Mouse (Mus musculus) fat pad, adult 2 months (tissue): ENCODE results near the gene E130208F15Rik.
A peak's percentile ranks its signal among the peaks of the same experiment; 100 is the strongest.

Experiments
- DNase-seq: peaks from one replicate; pipeline ENCODE4 v3.0.0-alpha.2; 2011; ENCODE audit warnings: low read depth, low spot score; ENCODE audit errors: extremely low read depth

The E130208F15Rik gene

DNA sequence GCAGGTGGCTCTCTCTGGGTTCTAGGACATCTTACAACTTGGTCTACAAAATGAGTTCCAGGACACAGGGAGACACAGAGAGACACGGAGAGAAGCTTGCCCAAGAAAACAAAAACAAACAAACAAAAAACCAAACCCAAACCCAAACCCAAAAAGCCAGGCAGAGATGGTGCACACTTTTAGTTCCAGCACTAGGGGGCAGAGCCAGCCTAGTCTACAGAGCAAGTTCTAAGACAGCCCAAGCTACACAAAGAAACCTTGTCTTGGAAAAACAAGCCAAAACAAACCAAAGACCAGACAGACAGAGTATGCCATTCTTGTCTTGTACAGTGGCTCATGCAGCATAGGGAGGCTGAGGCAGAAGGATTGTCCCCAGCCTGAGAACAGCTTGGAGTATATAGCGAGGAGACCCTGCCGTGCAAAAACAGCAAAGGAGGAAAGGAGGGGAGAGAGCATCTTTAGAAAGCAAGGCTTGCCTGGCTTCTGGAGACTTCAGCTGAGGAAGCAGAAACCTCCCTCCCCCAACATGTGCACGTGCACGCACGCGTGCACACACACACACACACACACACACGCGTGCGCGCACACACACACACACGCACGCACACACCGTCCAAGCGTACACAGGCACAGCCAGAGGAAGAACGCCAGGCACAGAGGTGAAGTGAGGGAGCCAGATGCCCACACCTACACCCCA, 15.3 kb upstream of the E130208F15Rik start:
- no peak for DNase-seq

DNA sequence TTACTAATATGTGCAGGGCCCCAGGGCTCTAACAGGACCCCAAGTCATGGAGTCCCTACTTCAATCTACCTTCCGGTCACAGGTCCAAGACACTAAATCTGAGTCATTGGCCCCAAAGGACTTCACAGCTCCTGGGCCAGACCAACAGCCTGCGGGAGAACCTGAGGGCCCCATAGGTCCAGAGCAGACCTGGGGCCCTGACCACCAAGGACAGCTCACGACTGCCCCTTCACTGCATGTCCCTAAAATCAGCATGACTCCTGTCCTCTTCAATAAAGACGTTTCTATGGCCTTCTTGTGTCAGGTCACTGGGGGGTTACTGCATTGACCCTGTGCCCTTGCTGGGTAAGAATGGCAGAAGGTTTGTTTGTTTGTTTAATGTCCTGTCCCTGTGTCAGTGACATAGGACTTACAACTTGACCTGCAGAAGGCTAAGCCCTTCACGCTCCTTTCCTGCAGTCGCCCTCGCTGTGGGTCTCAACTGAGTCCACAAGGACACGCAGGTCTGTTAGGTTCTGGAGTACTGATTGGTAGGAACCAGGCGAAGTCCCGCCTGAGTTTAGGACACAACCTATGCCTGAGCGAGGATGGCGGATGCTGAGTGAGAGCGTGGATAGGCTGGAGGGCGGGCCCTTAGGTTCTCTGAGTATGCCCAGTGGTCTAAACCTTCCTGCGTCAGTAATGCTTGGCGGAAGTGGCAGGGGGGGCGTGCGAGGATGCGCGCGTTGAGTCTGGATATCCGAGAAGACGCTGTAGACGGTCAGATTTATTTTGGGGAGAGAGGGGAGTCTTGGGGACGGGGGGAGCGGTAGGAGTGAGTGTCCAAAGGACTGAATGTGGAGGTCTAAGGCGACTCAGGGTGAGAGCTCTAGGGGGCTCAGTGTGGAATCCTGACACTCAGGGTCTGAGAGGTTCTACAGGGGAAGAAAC, 13.2 kb upstream of the E130208F15Rik start, which contains the start of gene Alkbh6:
TSS of gene Alkbh6 (plus strand) at position 642 of the 930 bp plus-strand sequence.
- peak; percentile 69 for DNase-seq

DNA sequence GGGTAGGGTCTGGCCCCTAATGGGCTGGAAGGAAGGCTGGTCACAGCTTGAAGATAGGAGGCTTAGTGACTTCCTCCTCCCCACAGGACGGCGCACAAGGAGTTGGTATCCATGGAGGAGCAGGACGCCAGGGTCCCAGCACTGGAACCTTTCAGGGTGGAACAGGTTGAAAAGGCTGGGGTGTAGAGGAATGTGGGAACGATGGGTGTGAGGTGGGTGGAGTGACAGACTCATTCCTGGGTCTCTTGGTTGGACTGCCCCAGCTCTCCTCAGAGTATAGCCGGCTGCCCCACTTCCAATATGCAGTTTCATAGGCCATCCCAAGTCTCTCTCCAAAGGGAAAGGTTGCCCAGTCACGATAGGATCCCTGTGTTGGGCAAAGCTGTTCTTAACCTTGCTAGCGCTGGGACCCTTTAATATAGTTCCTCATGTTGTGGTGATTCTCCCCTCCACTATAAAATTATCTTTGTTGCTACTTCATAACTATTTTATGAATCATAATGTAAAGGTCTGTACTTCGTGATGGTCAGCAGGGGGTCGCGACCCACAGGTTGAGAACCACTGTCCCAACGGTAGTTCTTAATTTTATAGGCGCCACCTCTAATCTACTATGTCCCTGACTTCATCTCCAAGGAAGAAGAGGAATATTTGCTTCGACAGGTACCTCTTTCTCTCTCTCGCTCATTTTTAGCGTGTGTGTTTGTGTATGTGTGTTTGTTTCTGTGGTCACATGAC, 12.0 kb upstream of the E130208F15Rik start:
- DNase-seq = no peak

DNA sequence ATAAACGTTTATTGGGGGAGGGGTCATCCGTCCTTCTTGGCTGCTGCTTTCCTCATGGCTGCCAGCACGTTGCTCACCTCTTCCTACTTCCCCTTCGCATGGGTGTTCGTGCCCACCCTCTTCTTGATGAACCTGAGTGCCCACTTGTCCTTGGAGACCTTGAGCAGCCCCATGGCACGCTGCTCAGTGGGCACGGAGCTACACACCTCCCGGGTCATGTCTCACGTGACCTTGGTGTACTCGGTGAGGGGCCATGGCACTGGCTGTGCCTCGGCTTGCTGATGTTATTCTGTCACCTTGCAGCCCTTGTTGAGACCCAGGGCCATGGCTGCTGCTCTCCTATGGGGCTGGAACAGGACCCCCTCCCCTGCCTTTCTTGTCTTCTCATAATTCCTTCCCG, 11.4 kb upstream of the E130208F15Rik start:
- no peak for DNase-seq

DNA sequence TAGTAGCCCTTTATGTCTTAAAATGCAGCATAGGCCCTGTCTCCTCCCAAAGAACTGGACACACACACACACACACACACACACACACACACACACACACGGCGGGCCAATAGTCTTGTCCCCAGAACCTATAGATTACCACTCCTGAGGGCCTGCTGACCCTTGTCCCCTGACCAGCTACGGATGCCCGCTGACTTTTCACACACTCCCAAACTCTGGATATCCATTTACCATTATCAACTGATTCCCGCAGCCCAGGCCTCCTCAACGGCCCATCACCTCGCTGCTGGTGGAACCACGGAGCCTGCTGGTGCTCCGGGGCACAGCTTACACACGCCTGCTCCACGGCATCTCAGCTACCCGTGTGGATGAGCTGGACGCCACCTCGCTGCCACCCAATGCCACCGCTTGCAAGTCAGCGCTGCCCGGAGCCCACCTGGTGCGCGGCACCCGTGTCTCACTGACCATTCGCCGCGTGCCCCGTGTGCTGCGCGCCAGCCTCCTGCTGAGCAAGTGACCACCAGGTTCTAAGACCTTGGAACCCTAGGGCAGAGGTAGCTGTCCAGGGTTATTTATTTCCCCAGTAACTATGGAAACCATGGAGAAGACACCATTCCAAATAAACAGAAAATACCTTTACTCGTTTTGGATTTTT, 7.7 kb upstream of the E130208F15Rik start:
- no peak for DNase-seq

DNA sequence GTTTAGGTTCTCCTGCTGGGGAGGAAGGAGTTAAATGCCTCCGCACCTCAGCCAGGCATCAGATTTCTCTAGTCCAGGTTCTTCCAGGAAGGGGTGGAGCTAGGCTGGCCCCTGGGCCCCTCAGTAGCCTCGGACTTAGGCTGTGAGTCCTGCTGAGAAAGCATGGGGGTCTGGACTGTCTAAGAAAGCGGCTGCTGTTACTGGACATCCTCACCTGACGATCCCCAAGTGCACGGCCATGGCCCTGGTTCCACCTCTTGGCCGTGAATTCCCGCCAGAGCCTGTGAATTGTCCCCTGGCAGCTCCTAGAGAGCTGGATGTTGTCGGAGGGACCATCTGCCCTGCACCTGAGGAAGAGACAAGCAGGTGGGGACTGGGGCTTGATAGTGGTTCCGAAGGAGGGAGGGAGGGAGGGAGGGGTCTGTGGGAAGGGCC, 6.8 kb upstream of the E130208F15Rik start, which contains the start of gene Syne4:
TSS of gene Syne4 (plus strand) at position 87 of the 435 bp plus-strand sequence.
- no peak for DNase-seq

DNA sequence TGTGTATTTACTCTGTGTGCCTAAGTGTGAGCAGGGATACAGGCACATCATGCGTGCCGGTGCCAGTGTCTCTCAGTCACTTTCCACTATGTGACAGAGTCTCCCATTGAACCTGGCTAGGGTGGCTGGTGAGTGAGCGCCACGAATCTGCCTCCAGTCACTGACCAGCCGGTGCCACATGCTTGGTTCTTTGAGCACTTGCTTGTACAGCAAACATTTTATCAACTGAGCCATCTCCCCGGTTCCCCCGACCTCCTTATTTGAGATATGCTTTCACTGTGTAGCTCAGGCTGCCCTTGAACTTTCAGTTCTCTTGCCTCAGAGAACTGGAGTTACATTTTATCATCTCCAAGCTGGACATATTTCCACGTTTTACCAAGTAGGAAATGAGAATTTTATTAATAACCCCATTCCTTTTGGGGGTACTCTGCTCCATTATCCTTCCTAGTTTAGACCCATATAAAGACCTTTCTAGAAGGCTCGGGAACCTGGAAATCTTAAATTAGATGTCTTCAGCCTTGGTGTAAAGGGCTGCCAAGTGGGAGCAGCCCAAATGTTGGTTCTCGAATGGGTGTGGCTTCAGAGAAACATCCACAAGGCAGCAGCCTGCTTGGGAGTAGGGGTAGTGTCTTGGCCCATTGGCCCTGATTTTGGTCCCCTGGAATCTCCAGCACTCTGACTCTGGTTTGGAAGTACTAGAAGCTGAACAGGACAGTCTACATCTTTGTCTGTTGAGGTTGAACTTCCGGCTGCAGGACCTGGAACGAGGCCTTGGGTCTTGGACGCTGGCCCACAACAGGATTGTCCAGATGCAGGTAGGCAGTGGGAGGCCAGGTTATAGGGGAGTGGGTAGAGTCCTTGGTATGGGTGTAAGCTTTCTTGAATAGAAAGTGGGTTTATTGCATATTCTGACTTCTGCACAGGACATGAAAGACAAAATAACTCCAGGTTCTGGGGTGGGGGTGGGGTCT, 5.7 kb upstream of the E130208F15Rik start:
- DNase-seq = no peak

DNA sequence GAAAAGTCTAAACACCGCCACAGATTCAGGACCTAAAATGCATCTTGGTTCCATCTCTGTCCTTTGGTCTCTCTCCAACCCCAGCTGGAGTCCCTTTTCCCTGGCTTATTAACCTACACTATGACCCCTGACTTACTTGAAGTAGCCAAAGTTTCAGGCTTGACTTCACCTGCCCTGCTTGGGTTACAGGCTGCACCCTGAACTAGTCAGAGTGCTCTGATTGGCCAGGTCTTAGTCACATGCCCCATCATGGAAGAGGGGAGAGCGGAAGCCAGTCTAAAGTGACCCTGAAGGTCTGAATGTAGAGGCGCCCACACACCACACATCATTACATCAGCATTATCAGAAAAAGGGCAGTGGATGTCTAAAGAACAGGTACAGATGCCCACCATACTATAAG, 3.4 kb upstream of the E130208F15Rik start:
- no peak for DNase-seq

DNA sequence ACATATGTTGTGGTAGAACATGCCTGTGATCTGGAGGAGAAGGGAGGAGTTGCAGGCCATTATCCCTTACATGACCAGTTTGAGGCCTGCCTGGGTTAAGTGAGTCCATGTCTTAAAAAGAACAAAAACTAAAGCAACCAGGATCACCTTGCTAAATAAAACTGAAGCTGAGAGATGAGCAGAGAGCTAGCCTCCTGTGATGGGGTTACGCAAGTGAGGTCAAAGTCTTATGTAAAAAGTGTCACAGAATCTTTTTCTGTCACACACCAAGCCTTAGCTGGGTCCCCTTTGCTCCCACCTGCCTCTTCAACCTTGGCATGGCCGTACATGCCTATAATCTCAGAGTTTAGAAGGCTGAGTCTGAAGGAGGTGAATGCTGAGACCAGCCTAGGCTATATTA, 594 bp upstream of the E130208F15Rik start:
- DNase-seq = no peak

DNA sequence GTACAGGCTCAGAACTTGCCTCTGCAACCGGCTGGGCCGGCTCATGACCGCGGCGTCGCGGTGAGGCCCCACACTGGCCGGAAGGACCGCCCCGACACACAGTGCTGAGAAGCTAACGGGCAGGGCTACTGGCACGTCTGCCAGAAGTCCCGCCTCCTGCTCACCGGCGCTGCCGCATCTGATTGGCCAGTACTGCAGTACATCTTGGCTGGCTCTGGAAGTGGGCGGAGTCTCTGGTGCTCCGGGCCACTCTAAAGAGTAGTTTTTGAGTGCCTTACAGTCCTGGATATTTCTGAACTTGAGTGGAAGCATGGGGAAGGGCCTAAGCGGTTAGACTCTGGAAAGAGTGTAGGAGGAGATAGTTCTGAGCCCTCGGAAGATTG, 736 bp downstream of the E130208F15Rik start:
- DNase-seq = peak; percentile 84

DNA sequence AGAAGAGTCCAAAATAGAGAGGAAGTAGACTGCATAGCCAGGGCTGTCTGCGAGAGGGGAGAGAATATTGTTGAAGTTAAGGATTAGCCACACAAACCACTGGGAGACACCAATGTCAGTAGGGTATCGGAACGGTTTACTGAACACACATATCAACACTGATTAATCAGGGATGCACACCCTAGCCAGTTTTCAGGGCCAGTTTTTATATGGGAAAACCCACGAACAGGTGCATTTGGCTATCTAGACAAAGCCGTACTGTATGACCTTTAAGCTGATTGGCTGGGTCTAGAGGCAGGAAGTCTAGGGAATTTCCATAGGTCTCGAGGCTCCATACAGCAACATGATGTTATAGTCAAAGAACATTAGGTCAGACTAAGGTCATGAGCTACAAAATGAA, 1.3 kb downstream of the E130208F15Rik start:
- DNase-seq = no peak

DNA sequence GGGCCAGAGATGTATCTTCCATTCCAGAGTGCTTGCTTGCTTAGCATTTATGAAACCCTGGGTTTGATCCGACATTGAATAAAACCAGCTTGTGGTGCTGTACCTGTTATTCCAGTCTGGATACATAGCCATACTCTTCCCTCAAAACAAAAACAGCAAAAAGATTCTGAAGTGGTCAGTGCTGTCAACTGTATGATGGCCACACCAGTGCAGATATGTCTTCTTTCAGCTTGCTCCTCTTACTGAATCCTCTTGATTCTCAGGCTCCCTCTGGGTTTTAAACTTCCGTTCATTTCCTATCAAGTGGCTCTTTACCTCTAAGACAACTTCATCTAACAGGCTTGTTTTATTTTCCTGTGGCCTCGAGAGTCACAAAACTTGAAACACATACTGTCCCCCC, 2.3 kb downstream of the E130208F15Rik start, which contains the start of gene Sdhaf1:
TSS of gene Sdhaf1 (minus strand) at position 101 of the 400 bp plus-strand sequence.
- DNase-seq = no peak

DNA sequence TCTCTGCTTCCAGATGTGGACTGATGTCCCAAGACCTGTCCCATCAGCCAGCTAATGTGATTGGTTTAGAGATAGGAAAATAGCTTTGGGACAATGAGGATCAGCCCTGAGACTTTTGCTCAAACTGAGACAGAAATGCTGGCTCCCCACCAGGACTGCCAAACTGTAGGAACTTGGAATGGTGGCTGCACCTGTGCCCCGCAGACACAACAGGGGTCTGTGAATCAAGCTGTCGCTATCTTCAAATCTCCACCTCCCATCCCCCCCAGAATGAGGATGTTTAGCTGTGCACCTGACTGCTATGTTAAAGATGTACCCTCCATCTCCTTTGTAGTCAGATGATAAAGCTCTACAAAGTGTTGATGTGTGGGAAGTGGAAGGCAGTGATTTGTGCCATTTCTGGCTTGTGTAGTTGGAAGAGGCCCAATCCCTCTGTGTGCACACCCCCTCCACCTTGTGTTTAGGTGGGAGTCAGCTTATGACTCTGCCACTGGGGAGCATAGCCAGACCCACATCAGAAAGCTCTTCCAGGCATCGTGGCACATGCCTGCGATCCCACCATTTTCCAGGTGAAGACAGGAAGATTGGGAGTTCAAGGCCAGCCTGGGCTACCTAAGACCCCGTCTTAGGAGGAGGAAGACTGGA, 2.9 kb downstream of the E130208F15Rik start:
- DNase-seq = no peak

DNA sequence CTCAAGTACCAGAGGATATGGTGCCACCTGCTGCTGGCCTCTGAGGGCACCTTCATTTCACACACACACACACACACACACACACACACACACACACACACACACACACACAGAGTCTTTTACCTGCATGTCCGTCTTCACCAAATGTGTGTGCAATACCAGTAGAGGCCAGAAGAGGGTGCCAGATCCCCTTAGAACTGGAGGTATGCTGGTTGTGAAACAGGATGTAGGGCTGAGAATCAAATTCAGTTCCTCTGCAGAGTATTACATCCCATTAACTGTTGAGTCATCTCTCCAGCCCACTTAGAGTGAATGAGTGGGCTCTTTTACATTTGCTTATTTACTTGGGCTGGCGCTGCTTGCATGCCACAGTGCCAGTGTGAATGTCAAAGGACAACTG, 3.8 kb downstream of the E130208F15Rik start:
- DNase-seq = no peak

DNA sequence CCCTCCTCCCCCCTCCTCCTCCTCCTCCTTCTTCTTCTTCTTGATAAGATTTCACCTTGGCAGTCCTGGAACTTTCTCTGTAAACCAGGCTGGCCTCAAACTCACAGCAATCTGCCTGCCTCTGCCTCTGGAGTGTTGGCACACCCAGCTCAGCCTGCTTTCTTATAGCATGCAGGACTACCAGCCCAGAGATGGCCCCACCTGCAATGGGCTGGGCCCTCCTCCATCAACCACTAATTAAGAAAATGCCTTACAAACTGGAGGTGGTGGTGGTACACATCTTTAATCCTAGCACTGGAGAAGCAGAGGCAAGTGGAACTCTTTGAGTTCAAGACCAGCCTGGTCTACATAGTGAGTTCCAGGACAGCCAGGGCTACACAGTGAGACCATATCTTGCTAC, 4.9 kb downstream of the E130208F15Rik start:
- no peak for DNase-seq

DNA sequence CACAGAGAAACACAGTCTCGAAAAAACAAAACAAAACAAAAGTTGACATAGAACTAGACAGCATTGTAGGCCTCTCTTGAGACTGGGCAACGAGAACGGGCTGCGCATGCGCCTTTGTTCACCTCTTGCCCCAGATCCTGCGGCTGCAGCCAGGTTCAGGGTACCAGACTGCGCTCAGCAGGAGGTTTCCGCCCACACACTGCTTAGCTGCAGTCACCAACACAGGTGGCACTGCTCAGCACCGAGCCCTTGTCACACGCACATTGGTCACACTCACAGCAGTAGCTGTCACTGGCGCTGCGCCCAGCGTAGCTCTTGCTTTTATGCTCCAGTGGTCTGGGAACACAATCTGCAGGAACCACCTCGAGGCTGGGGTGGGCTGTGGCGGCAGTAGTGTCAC, 5.6 kb downstream of the E130208F15Rik start:
- no peak for DNase-seq

DNA sequence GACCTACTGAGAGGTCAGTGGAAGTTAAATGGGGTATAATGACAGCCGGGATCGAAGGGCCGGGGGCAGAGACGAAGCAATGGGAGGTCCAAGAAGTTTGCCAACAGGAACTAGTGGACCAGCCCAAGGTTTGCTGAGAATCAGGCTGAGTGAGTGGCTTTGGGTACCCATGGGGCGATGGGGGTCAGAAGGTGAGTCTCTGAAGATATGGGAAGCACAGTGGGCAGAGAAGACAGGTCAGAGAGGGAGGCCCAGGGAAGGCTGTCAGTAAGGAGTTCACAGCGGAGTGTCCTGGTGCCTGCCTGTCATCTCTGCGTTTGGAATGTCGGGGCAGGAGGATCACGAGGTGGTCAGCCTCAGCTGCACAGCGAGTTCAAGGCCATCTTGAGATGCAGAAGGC, 6.8 kb downstream of the E130208F15Rik start:
- DNase-seq = no peak

DNA sequence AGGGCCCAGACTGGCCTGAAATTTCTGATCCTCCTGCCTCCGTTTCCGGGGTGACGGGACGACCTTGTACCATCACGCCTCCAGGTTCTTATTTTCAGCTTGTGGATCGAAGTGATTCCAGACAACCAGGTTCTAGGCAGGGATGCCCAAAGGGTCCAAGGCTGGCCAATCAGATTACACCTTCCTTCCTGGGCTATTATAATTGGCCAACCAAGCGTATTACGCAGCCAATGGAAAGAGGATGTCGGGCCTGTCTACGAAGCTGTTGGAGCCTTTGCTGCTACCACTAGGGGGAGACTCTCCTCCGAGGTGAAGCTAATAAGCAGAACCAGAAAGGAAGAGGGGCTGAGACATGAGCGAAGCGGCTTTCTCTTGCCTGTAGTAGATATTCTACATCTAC, 10.3 kb downstream of the E130208F15Rik start:
- DNase-seq = no peak

DNA sequence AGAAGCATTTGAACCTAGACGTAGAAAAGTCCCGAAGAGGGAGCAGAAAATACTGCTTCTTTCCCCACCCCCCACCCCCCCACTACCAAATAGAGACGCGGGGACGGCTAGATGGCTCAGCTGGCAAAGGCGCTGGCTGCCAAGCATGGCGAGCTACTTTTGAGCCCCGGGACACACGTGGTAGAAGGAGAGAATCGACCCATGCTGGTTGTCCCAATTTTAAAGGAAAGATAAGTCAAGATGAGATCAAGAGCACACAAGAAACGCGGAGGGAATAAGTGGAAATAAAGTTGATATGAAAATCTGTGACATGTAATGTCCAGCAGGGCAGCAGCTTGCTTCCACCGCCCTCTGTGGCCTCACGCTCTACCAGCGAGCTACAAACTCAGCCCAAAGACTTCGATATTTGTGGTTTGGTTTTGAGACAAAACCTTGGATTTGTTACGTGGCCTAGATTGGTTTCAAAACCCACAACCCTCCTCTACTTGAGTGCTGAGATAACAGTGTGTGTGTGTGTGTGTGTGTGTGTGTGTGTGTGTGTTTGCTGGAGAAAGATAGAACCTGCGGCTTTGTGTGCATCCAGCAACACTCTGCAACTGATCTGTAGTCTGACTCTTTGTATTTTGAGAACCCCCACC, 11.2 kb downstream of the E130208F15Rik start:
- DNase-seq = no peak
